Mouse (Mus musculus): Measurements from ENCODE around the gene Gm16253. TPM values are rescaled to one million over a fixed set of nuclear protein-coding genes. Genes with fewer than 3 reads are reported as not detected.
"Not testable (repeated sequence)": the region's sequence is repeated elsewhere in the genome, so short reads cannot be mapped to it uniquely, and the experiment has no call there.

Gm16253 gene
- polyA plus RNA-seq, 1 experiment: not detected

GRCm38 (mm10) chr3:96596228-96596707, 19.5 kb downstream of the Gm16253 start, which contains the start of gene Ankrd34a:
TSS of gene Ankrd34a (plus strand) at chr3:96596636.
- peak; percentile 75 to 88 for DNase-seq (ENCODE audit: extremely low spot score in 1 of 2, low spot score in 1 of 2)

- peak in 1 of 2 experiments; percentile 39 for DNase-seq (ENCODE audit: extremely low spot score in 1 of 2, low spot score in 1 of 2)
Observed at GRCm38 (mm10) chr3:96596855-96597254, 20.1 kb downstream of the Gm16253 start.

DNA sequence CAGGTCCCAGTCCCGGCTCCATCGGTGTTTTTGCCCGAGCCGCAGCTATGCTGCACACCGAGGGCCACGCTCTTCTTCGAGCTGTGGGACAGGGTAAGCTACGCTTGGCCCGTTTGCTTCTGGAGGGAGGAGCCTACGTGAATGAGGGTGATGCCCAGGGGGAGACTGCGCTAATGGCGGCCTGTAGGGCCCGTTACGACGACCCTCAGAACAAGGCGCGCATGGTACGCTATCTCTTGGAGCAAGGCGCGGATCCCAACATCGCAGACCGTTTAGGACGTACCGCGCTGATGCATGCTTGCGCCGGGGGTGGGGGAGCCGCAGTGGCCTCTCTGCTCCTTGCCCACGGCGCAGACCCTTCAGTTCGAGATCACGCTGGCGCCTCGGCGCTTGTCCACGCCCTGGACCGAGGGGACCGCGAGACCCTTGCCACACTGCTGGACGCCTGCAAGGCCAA, 20.7 kb downstream of the Gm16253 start:
- DNase-seq (ENCODE audit: extremely low spot score in 1 of 2, low spot score in 1 of 2): no peak

DNA sequence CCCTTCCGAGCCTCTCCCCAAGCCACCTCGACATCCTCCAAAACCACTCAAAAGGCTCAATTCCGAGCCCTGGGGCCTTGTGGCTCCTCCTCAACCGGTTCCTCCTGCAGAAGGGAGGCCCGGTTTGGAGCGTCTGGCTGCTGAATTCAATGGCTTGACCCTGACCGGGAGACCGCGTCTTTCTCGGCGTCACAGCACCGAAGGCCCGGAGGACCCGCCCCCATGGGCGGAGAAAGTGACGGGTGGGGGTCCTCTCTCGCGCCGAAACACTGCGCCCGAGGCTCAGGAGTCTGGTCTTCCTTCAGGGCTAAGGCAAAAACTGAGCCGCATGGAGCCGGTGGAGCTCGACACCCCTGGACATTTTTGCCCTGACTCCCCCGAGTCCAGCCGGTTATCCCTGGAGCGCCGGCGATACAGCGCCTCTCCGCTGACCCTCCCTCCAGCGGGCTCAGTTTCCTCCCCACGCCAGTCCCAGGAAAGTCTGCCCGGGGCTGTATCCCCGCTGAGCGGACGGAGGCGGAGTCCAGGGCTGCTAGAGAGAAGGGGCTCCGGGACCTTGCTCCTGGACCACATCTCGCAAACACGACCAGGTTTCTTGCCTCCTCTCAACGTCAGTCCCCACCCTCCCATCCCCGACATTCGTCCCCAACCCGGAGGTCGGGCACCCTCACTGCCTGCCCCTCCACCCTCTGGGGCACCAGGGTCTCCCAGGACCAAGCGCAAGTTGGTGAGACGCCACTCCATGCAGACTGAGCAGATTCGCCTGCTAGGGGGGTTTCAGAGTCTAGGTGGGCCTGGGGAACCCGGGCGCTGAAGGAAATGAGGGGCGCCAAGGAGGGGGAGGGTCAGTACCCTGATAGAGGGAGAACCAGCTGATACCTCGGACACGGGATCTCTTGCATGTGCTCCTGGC, 21.6 kb downstream of the Gm16253 start:
- DNase-seq (ENCODE audit: extremely low spot score in 1 of 2, low spot score in 1 of 2): peak in 1 of 2 experiments; percentile 16

DNA sequence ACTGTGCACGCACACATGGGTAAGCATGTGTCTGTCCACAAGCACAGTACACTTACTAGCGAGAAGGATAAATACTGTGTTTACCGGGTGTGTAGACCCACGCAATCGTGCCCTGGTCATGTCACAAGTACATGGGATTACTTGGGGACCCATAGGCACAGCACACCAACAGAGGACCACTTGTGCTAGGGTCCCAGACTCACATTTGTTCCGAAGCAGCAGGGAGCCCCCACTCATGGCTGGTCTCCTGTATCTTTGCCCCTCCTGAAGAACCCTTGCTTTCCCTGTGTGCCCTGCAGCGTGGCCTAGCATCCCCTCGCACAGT, 22.2 kb downstream of the Gm16253 start:
- DNase-seq (ENCODE audit: extremely low spot score in 1 of 2, low spot score in 1 of 2): no peak

- no peak for DNase-seq (ENCODE audit: extremely low spot score in 1 of 2, low spot score in 1 of 2)
Observed at GRCm38 (mm10) chr3:96599411-96599810, 22.6 kb downstream of the Gm16253 start.

- DNase-seq (ENCODE audit: extremely low spot score in 1 of 2, low spot score in 1 of 2): peak; percentile 93 to 95
Observed at GRCm38 (mm10) chr3:96600639-96601250, 24.0 kb downstream of the Gm16253 start, which contains the start of gene Lix1l. TSS of gene Lix1l (plus strand) at chr3:96601149.

- no peak for DNase-seq (ENCODE audit: extremely low spot score in 1 of 2, low spot score in 1 of 2)
Observed at GRCm38 (mm10) chr3:96601251-96601787, 24.5 kb downstream of the Gm16253 start.

DNA sequence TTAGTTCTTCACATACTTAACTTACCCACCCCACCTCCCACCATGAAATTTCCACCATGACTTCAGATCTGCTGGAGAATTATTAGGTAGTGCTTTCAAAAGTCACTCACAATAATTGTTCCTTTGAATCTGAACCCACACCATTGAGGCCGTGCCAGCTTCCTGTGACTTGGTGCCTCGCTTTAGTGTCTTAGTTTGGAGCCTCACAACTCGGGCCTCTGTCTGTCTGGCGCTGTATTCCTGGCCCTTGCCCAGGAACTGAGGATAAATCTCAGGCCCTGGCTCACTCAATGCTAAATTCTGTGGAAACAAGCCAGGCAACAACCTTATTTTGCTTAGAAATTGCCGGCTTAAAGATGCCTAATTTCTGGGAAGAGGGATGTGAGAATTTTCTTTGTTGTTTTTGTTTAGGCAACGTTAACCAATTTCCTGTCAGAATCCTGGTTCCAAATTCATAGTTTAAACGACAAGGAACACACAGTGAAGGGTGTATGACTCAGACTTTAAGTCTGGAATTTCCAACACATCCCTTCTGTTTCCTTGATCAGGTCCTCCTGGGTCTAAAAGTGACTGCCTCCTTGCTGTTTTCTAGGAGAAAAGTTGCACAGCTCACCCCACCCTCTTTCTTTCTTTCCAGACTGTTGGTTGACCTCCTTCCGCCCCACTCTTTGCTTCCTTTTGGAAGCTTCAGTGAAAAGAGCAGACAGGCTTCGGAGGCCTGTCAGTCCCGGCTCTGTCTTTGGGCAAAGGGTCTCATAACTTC, 25.3 kb downstream of the Gm16253 start:
- DNase-seq (ENCODE audit: extremely low spot score in 1 of 2, low spot score in 1 of 2): no peak

DNA sequence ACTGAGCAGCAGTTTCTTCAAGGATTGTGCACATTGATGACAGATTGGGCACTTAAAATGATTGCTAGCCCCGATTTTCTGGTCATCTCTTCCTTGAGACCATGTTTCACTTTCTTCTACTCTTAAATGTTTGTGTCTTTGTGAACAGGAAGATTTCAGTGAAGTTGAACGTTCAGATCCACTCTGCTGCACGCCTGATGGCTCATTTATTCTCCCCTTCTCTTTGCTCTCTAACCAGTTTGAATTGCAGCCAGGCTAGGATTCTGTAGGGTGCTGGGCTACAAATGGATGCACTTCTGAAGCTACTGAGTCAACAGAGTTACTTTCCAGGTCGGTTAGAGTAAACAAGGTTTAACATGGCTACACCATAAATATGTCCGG, 25.9 kb downstream of the Gm16253 start:
- DNase-seq (ENCODE audit: extremely low spot score in 1 of 2, low spot score in 1 of 2): no peak

DNA sequence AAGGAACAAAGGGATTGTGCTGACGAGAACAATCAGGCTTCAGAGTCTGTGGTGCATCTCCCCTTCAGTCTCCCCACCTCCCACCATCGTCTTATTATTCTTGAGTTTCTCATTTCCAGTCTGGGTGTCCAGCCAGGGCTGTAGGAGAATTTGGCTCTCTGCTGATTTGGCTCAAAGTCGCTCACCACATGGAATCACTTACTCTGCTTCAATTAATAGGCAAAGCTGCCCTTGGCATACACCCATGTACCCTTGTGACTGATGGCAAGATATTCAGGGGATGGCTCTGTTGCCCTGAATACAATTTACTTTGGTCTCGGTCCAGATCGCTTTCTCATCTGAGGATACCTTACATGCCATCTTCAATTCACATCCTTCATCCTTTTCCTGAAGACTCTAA, 26.5 kb downstream of the Gm16253 start:
- DNase-seq (ENCODE audit: extremely low spot score in 1 of 2, low spot score in 1 of 2): no peak

DNA sequence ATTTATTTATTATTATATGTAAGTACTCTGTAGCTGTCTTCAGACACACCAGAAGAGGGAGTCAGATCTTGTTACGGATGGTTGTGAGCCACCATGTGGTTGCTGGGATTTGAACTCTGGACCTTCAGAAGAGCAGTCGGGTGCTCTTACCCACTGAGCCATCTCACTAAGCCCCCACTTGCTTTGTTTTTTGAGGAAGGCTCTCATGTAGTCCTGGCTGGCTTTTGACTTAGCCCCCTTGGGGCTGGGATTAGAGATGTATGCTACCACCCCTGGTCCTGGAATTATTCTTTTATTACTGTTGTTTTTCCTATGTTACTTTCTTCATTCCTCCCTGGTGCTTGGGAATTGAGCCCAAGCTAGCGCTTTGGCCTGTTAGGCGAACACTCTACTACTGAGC, 29.2 kb downstream of the Gm16253 start:
- not testable (repeated sequence) for DNase-seq (ENCODE audit: extremely low spot score in 1 of 2, low spot score in 1 of 2)

DNA sequence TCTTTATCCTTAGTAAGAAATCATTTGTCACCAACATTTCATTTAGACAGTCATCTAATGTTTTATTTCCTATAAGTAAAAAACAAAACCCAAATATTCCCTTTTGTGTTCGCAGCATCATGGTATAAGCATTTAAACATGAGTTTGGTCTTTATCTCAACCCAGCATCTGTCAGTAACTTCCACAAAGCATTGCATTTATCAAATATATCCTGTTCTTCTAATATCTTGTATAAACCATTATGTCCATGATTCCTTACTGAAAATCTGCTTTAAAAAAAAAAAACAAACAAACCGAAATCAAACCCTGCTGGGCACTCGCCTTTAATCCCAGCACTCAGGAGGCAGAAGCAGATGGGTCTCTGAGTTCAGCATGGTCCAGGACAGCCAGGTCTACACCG, 29.8 kb downstream of the Gm16253 start:
- DNase-seq (ENCODE audit: extremely low spot score in 1 of 2, low spot score in 1 of 2): no peak

DNA sequence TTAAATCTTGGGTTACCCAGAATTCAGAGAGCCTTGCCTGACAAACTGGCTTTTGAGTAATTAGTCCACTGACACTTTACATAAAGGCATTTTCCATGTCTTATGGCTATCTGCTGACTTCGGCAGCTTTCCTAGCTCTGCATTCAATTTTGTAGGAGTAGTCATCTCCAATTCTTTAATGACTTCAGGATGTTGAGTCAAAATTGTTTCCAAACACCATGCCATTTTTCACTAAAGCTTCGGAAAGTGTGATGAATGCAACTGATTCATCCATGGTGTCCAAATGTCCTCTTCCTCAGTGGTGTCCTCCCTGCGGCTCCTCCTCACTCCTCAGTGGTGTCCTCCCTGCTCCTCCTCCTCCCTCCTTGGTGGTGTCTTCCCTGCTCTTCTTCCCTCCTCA, 41.2 kb downstream of the Gm16253 start:
- DNase-seq (ENCODE audit: extremely low spot score in 1 of 2, low spot score in 1 of 2): no peak

- no peak for DNase-seq (ENCODE audit: extremely low spot score in 1 of 2, low spot score in 1 of 2)
Observed at GRCm38 (mm10) chr3:96623201-96623600, 46.4 kb downstream of the Gm16253 start.

GRCm38 (mm10) chr3:96629729-96630600, 53.2 kb downstream of the Gm16253 start, which contains the start of gene Rbm8a:
TSS of gene Rbm8a (plus strand) at chr3:96629933.
- DNase-seq (ENCODE audit: extremely low spot score in 1 of 2, low spot score in 1 of 2): peak; percentile 96 to 99

Data from frontal cortex, adult 2 months (tissue).